Mouse (Mus musculus) embryonic facial prominence, embryonic 15.5 days (tissue): ENCODE results near the gene Rec8. TPM values are rescaled to one million over a fixed set of nuclear protein-coding genes. Genes with fewer than 3 reads are reported as not detected.
A peak's percentile ranks its signal among the peaks of the same experiment; 100 is the strongest.

Source experiments
- ATAC-seq: fragments of 200-750 bp; cut with Nextera tagmentation; 2 replicates; pipeline ENCODE4 v1.8.0; 2017; ENCODE audit warnings: low read depth, moderate TSS enrichment; ENCODE audit not compliant: insufficient number of reproducible peaks, low FRiP score, low TSS enrichment
- H3K27ac ChIP-seq: fragments of 300-500 bp; sonication (generic); replicated peaks from 2 replicates; pipeline ENCODE4 v1.5.1; 2015; ENCODE audit warnings: mild to moderate bottlenecking, inconsistent platforms
- H3K27me3 ChIP-seq: fragments of 300-500 bp; sonication (generic); 2 replicates; pipeline ENCODE4 v1.6.1; 2015; ENCODE audit warnings: inconsistent platforms
- H3K36me3 ChIP-seq: fragments of 300-500 bp; sonication (generic); 2 replicates; pipeline ENCODE4 v1.6.1; 2015; ENCODE audit warnings: mild to moderate bottlenecking, inconsistent platforms
- H3K4me1 ChIP-seq: fragments of 300-500 bp; sonication (generic); 2 replicates; pipeline ENCODE4 v1.6.1; 2015; ENCODE audit warnings: inconsistent platforms
- H3K4me2 ChIP-seq: fragments of 300-500 bp; sonication (generic); replicated peaks from 2 replicates; pipeline ENCODE4 v1.6.1; 2015; ENCODE audit warnings: mild to moderate bottlenecking, inconsistent platforms
- H3K4me3 ChIP-seq: fragments of 300-500 bp; sonication (generic); replicated peaks from 2 replicates; pipeline ENCODE4 v1.5.1; 2015; ENCODE audit warnings: mild to moderate bottlenecking, inconsistent platforms
- H3K9ac ChIP-seq: fragments of 300-500 bp; sonication (generic); 2 replicates; pipeline ENCODE4 v1.6.1; 2015; ENCODE audit warnings: inconsistent platforms
- H3K9me3 ChIP-seq: fragments of 300-500 bp; sonication (generic); replicated peaks from 2 replicates; pipeline ENCODE4 v1.6.1; 2016; ENCODE audit warnings: inconsistent platforms
- WGBS: fragments of 180-500 bp; shearing (Covaris S2); methylation state at CpG from one replicate; pipeline ENCODE4 v1.1.7; 2015; 5-methylcytosine and 5-hydroxymethylcytosine counted together
- polyA plus RNA-seq: library from polyadenylated mRNA; unstranded; fragments of >200 nt; fragmentation: Nextera tagmentation; extraction: Ambion mirVana; gene quantifications from 2 replicates; pipeline ENCODE4 v1.2.1, GENCODE M21; 2015

The Rec8 gene
- polyA plus RNA-seq, 1 experiment from 2014 or later: 2.9 TPM

DNA sequence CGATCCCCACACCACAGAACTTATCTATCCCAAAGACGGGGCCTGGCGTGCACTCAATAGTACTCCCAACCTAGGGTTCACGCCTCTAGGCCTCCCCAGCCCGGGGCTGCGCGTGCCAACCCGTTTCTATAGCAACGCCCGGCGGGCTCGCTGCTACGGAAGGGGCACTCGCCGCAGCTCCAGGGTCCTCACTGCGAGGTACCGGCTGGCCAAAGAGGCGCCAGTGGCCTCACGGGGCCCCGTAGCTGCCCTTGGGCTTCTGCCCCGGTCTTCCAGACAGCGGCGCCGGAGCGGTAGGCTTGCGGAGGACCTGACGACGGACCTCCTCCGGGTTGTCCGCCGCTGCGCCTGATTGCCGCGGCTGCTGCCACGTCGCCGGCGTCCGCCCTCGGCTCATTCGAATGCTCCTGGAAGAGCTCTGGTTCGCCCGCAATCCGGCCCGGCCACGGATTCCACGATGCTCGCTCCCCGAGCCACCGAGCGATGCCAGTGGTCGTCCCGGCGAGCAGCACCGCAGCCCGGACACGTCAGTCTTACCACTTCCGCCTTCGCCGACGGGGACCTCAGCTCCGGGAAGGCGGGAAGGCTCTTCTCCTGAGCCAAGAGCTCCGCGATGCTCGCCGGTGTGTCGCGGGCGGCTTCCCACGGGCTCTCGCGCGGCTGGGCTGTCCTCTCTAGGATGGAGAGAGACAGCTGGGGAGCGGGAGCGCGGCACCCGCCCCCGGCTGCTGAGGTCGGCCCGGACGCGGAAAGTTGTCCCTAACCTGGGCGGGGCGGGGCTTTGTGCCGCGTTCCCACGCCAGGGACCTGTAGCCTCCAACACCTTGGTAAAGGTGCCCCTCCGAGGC lies 25.4 kb downstream of the Rec8 start, which contains the start of gene Tm9sf1:
Tm9sf1 (minus strand) TSS at position 747 of the 848 bp plus-strand sequence.
- Histone ChIP-seq H3K9ac (peak within 1 kb of the TSS; percentile 91), H3K4me2 (peak within 1 kb of the TSS; percentile 54), H3K27me3 (no peaks in the 10 kb centered on the region), H3K27ac (peak within 1 kb of the TSS; percentile 90), H3K36me3 (peaks cover 37% of the 10 kb centered on the region), H3K4me3 (peak within 1 kb of the TSS; percentile 92), H3K9me3 (no peaks in the 10 kb centered on the region), H3K4me1 (peaks cover 21% of the 10 kb centered on the region)
- under 1% methylated on average over 88 of the region's 89 CpGs for WGBS
- peak; percentile 88 for ATAC-seq

DNA sequence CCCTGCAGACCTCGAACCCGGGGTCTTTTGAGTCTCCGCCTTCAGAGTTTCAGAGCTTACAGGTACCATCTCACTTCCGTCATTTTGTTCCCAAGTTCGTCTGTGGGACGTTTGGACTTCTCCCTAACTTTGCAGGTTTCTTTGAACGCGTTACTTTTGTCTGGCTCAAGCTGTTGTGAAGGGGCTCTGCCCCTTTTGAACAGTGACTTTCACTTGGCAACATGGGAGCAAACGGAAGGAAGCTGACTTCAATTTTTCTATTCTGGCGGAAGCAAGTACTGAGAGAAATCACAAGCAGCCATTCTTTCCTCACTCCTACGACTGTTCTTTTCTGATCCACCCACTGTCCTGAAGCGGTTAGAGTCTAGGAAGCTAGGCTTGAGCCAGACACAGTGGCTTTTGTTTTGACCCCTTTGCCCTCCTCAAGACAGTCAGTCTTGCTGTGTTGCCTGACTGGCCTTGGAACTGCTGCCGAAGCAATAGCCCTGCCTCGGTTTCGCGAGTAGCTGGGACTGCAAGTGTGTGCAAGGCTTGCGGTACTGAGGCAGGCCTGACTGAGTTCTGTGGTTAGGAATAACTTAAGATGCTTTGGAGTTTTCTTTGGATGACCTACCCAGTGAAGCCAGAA lies 26.5 kb downstream of the Rec8 start:
- Histone ChIP-seq H3K27ac (peak overlapping the region; percentile 90), H3K9me3 (no peaks in the 10 kb centered on the region), H3K27me3 (no peaks in the 10 kb centered on the region), H3K36me3 (peaks cover 27% of the 10 kb centered on the region), H3K4me3 (peak overlapping the region; percentile 92), H3K9ac (peak overlapping the region; percentile 91), H3K4me1 (peaks cover 21% of the 10 kb centered on the region), H3K4me2 (peak overlapping the region; percentile 54)
- 14% methylated on average over 17 of the region's 17 CpGs for WGBS
- ATAC-seq: no peak

GRCm38 (mm10) chr14:55649884-55650283 lies 32.0 kb downstream of the Rec8 start, which contains the start of gene Tssk4:
Gene Tssk4 (plus strand): TSS chr14:55650184.
- no peak within 1 kb of the TSS for H3K27ac ChIP-seq
- no peak within 1 kb of the TSS for H3K9ac ChIP-seq
- H3K36me3 ChIP-seq: peaks cover 7% of the 10 kb centered on the region; the same call in 1 of the 2 replicates
- peaks cover 9% of the 10 kb centered on the region for H3K4me1 ChIP-seq
- no peaks in the 10 kb centered on the region for H3K27me3 ChIP-seq
- no peak within 1 kb of the TSS for H3K4me3 ChIP-seq
- 94% methylated on average over 2 of the region's 2 CpGs for WGBS
- no peaks in the 10 kb centered on the region for H3K9me3 ChIP-seq
- ATAC-seq: no peak
- no peak within 1 kb of the TSS for H3K4me2 ChIP-seq

- no peak overlapping the region for H3K27ac ChIP-seq
- no peaks in the 10 kb centered on the region for H3K27me3 ChIP-seq
- H3K4me2 ChIP-seq: no peak overlapping the region
- H3K4me3 ChIP-seq: no peak overlapping the region
- WGBS: 84% methylated on average over 7 of the region's 7 CpGs
- H3K36me3 ChIP-seq: 0 out of 2 replicates have a peak, but pooled peaks cover 4% of the 10 kb centered on the region
- H3K9ac ChIP-seq: no peak overlapping the region
- H3K9me3 ChIP-seq: no peaks in the 10 kb centered on the region
- no peak for ATAC-seq
- H3K4me1 ChIP-seq: peaks cover 4% of the 10 kb centered on the region; the same call in 1 of the 2 replicates
Observed at GRCm38 (mm10) chr14:55651528-55651927, 33.7 kb downstream of the Rec8 start.

GRCm38 (mm10) chr14:55656935-55657334 lies 39.1 kb downstream of the Rec8 start:
- ATAC-seq: no peak
- H3K9ac ChIP-seq: no peak overlapping the region
- H3K36me3 ChIP-seq: peaks cover 21% of the 10 kb centered on the region
- no peaks in the 10 kb centered on the region for H3K9me3 ChIP-seq
- H3K4me3 ChIP-seq: no peak overlapping the region
- WGBS: 88% methylated on average over 3 of the region's 3 CpGs
- peaks cover 13% of the 10 kb centered on the region for H3K4me1 ChIP-seq
- no peak overlapping the region for H3K4me2 ChIP-seq
- H3K27me3 ChIP-seq: no peaks in the 10 kb centered on the region
- H3K27ac ChIP-seq: no peak overlapping the region

- ATAC-seq: no peak
- Histone ChIP-seq H3K27me3 (no peaks in the 10 kb centered on the region), H3K4me1 (peaks cover 13% of the 10 kb centered on the region), H3K4me2 (no peak overlapping the region), H3K36me3 (peaks cover 27% of the 10 kb centered on the region), H3K9me3 (no peaks in the 10 kb centered on the region), H3K9ac (no peak overlapping the region), H3K27ac (no peak overlapping the region), H3K4me3 (no peak overlapping the region)
- 90% methylated on average over 5 of the region's 5 CpGs for WGBS
Observed at GRCm38 (mm10) chr14:55658011-55658410, 40.2 kb downstream of the Rec8 start.

- peak within 1 kb of the TSS; percentile 78 for H3K27ac ChIP-seq
- peak within 1 kb of the TSS; percentile 45 for H3K4me2 ChIP-seq
- WGBS: under 1% methylated on average over 39 of the region's 39 CpGs
- no peaks in the 10 kb centered on the region for H3K9me3 ChIP-seq
- H3K4me1 ChIP-seq: peaks cover 13% of the 10 kb centered on the region
- peak within 1 kb of the TSS; percentile 69 for H3K4me3 ChIP-seq
- H3K36me3 ChIP-seq: peaks cover 36% of the 10 kb centered on the region
- ATAC-seq: peak; percentile 91
- peak within 1 kb of the TSS; percentile 64 for H3K9ac ChIP-seq
- H3K27me3 ChIP-seq: no peaks in the 10 kb centered on the region
Observed at GRCm38 (mm10) chr14:55659960-55660573, 42.2 kb downstream of the Rec8 start, which contains the start of gene Mdp1. Gene Mdp1 (minus strand): TSS chr14:55660508.

DNA sequence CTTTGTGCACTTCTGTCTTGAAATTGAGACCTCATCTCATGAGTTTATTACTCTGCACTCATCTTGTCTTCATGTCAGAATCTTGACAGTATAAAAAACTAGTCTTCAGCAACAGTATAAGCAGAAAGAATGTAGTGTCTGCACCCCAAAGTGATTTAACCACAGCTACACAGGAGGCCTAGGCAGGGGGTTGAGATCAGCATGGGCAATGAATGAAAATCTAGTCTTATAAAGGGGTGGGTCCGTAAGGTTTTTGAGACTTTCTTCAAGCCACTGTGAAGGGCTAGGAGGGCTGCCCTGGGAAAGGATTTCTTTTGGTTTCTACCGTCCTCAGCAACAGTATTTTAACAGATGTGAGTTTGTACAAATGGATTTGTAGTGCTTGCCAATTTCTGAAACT lies 42.8 kb downstream of the Rec8 start:
- Histone ChIP-seq H3K9ac (no peak overlapping the region), H3K4me1 (peaks cover 13% of the 10 kb centered on the region), H3K27me3 (no peaks in the 10 kb centered on the region), H3K27ac (peak overlapping the region; percentile 55), H3K36me3 (peaks cover 38% of the 10 kb centered on the region), H3K4me2 (0 out of 2 replicates have a peak overlapping the region, but pooled peaks have one; percentile 45), H3K9me3 (no peaks in the 10 kb centered on the region), H3K4me3 (peak overlapping the region; percentile 69)
- 36% methylated on average over 2 of the region's 2 CpGs for whole genome bisulfite sequencing
- ATAC-seq: 0 out of 2 replicates have a peak, but pooled peaks have one; percentile 27

GRCm38 (mm10) chr14:55671486-55671832 lies 53.6 kb downstream of the Rec8 start:
- Histone ChIP-seq H3K27ac (peak overlapping the region; percentile 94), H3K4me2 (peak overlapping the region; percentile 74), H3K36me3 (peaks cover 34% of the 10 kb centered on the region), H3K27me3 (no peaks in the 10 kb centered on the region), H3K9ac (peak overlapping the region; percentile 76), H3K9me3 (no peaks in the 10 kb centered on the region), H3K4me3 (peak overlapping the region; percentile 66), H3K4me1 (peaks cover 18% of the 10 kb centered on the region)
- under 1% methylated on average over 12 of the region's 12 CpGs for WGBS
- ATAC-seq: peak; percentile 51; the same call in 1 of the 2 replicates

- no peaks in the 10 kb centered on the region for H3K9me3 ChIP-seq
- peaks cover 35% of the 10 kb centered on the region for H3K36me3 ChIP-seq
- H3K27me3 ChIP-seq: no peaks in the 10 kb centered on the region
- under 1% methylated on average over 38 of the region's 38 CpGs for WGBS
- peak within 1 kb of the TSS; percentile 94 for H3K27ac ChIP-seq
- H3K4me3 ChIP-seq: peak within 1 kb of the TSS; percentile 66
- peak within 1 kb of the TSS; percentile 74 for H3K4me2 ChIP-seq
- ATAC-seq: peak; percentile 98
- H3K9ac ChIP-seq: peak within 1 kb of the TSS; percentile 76
- peaks cover 18% of the 10 kb centered on the region for H3K4me1 ChIP-seq
Observed at GRCm38 (mm10) chr14:55671833-55672740, 54.2 kb downstream of the Rec8 start, which contains the start of the genes Gmpr2 and Nedd8. Gene Gmpr2 (plus strand): TSS chr14:55671941. Gene Nedd8 (minus strand): TSS chr14:55672124.
